Mouse (Mus musculus): ENCODE measurements around the gene Wdr90. TPM values are rescaled to one million over a fixed set of nuclear protein-coding genes. Genes with fewer than 3 reads are reported as not detected.

Wdr90 gene
- total RNA-seq, 1 experiment: 24.7 TPM

DNA sequence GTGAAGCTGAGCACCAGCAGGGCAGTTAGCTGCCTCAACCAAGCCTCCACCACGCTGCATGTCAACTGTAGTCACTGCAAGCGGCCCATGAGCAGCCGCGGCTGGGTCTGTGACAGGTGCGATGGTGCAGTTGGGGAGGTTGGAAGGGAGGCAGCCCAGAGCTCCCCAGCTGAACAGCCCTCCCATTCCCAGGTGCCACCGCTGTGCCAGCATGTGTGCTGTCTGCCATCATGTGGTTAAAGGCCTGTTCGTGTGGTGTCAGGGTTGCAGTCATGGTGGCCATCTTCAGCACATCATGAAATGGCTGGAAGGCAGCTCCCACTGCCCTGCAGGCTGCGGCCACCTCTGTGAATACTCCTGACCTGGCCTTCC lies 33.1 kb downstream of the Wdr90 start:
- in situ Hi-C loops (cut with MboI; ENCODE audit: low sequenced_read_pairs in 2 of 2, unreplicated experiment in 2 of 2): no loop called here
- no peak for DNase-seq (ENCODE audit: low read depth, low spot score)
- peaks cover 2 to 28% of the 10 kb centered on the region in 2 experiments; a peak in 2 of 4 replicates for H3K4me1 ChIP-seq (ENCODE audit: control insufficient read depth in 2 of 2, insufficient read depth in 2 of 2, low read length in 2 of 2, poor library complexity in 1 of 2)
- TF ChIP-seq CHD2 (IDR thresholded peaks at IDR 0.05; ENCODE audit: low read depth, low read length) (no peak), ZNF384 (IDR thresholded peaks at IDR 0.05; ENCODE audit: low read depth, low read length) (no peak), ZC3H11A (IDR thresholded peaks at IDR 0.05; ENCODE audit: borderline replicate concordance, low read depth, low read length) (no peak), MAFK (IDR thresholded peaks at IDR 0.05; ENCODE audit: insufficient read depth, low read depth, low read length) (no peak), HCFC1 (IDR thresholded peaks at IDR 0.05; ENCODE audit: borderline replicate concordance, insufficient read depth, low read length) (no peak)
- H3K9me3 ChIP-seq (ENCODE audit: control insufficient read depth, insufficient read depth, low read depth, low read length): no peaks in the 10 kb centered on the region
- H3K27ac ChIP-seq (ENCODE audit: insufficient read depth, low read depth, low read length, poor library complexity, severe bottlenecking): no peak overlapping the region
- H3K36me3 ChIP-seq (ENCODE audit: control insufficient read depth, insufficient read depth, low read length, poor library complexity, severe bottlenecking): peaks cover 47% of the 10 kb centered on the region
- no peak overlapping the region for H3K9ac ChIP-seq (ENCODE audit: insufficient read depth, low read depth, low read length, poor library complexity, severe bottlenecking)
- H3K4me3 ChIP-seq (ENCODE audit: insufficient read depth in 1 of 2, low read depth in 1 of 2, low read length in 2 of 2, poor library complexity in 1 of 2, severe bottlenecking in 1 of 2): peak overlapping the region in 1 of 2 experiments; percentile 73; a peak in 1 of 4 replicates

DNA sequence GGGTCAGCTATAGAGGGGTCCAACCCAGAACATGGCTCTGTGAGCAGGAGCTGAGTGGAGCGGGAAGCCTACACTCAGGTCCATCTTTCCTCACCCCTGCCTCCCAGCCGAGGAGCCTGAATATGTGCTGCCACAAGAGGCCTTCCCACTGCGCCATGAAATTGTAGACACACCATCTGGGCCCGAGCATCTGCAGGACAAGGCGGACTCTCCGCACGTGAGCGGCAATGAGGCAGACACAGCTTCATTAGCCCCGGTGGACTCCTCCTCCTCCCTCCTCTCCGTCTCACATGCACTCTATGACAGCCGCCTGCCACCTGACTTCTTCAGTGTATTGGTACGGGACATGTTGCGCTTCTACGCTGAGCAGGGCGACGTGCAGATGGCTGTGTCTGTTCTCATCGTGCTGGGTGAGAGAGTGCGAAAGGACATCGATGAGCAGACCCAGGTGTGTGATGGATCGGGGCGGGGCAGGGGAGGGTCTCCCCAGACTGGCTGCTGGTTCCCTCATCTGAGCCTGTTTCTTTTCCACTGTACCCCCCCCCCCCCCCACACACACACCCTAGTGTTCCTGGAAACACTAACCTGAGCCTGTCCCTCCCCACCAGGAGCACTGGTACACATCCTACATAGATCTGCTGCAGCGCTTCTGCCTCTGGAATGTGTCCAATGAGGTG lies 33.6 kb downstream of the Wdr90 start:
- no peak for TF ChIP-seq ZC3H11A (IDR thresholded peaks at IDR 0.05; ENCODE audit: borderline replicate concordance, low read depth, low read length)
- no peak for TF ChIP-seq CHD2 (IDR thresholded peaks at IDR 0.05; ENCODE audit: low read depth, low read length)
- TF ChIP-seq ZNF384 (IDR thresholded peaks at IDR 0.05; ENCODE audit: low read depth, low read length): no peak
- TF ChIP-seq MAFK (IDR thresholded peaks at IDR 0.05; ENCODE audit: insufficient read depth, low read depth, low read length): no peak
- TF ChIP-seq HCFC1 (IDR thresholded peaks at IDR 0.05; ENCODE audit: borderline replicate concordance, insufficient read depth, low read length): no peak
- DNase-seq (ENCODE audit: low read depth, low spot score): no peak
- Histone ChIP-seq H3K4me3 (ENCODE audit: insufficient read depth in 1 of 2, low read depth in 1 of 2, low read length in 2 of 2, poor library complexity in 1 of 2, severe bottlenecking in 1 of 2) (no peak overlapping the region), H3K36me3 (ENCODE audit: control insufficient read depth, insufficient read depth, low read length, poor library complexity, severe bottlenecking) (peaks cover 47% of the 10 kb centered on the region), H3K27ac (ENCODE audit: insufficient read depth, low read depth, low read length, poor library complexity, severe bottlenecking) (no peak overlapping the region), H3K4me1 (ENCODE audit: control insufficient read depth in 2 of 2, insufficient read depth in 2 of 2, low read length in 2 of 2, poor library complexity in 1 of 2) (peaks cover 2 to 28% of the 10 kb centered on the region in 2 experiments; a peak in 2 of 4 replicates), H3K9me3 (ENCODE audit: control insufficient read depth, insufficient read depth, low read depth, low read length) (no peaks in the 10 kb centered on the region), H3K9ac (ENCODE audit: insufficient read depth, low read depth, low read length, poor library complexity, severe bottlenecking) (no peak overlapping the region)
- in situ Hi-C loops (cut with MboI; ENCODE audit: low sequenced_read_pairs in 2 of 2, unreplicated experiment in 2 of 2): no loop called here

DNA sequence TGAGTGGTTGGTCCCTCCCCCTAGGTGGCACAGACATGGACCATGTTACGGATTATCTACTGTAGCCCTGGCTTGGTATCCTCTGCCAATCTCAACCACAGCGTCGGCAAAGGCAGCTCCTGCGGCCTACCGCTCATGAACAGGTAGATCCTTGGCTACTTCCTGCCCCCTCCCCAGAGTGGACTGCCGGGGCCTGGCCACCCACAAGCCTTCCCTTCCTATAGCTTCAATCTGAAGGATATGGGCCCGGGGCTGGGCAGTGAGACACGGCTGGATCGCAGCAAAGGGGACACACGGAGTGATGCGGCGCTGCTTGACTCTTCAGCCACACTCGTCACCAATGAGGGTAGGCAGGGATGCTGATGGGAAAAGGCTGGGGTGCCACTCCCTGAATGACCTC lies 34.3 kb downstream of the Wdr90 start:
- H3K27ac ChIP-seq (ENCODE audit: insufficient read depth, low read depth, low read length, poor library complexity, severe bottlenecking): no peak overlapping the region
- peaks cover 47% of the 10 kb centered on the region for H3K36me3 ChIP-seq (ENCODE audit: control insufficient read depth, insufficient read depth, low read length, poor library complexity, severe bottlenecking)
- H3K4me3 ChIP-seq (ENCODE audit: insufficient read depth in 1 of 2, low read depth in 1 of 2, low read length in 2 of 2, poor library complexity in 1 of 2, severe bottlenecking in 1 of 2): no peak overlapping the region
- H3K9me3 ChIP-seq (ENCODE audit: control insufficient read depth, insufficient read depth, low read depth, low read length): no peaks in the 10 kb centered on the region
- DNase-seq (ENCODE audit: low read depth, low spot score): no peak
- TF ChIP-seq ZC3H11A (IDR thresholded peaks at IDR 0.05; ENCODE audit: borderline replicate concordance, low read depth, low read length) (no peak), MAFK (IDR thresholded peaks at IDR 0.05; ENCODE audit: insufficient read depth, low read depth, low read length) (no peak), CHD2 (IDR thresholded peaks at IDR 0.05; ENCODE audit: low read depth, low read length) (no peak), HCFC1 (IDR thresholded peaks at IDR 0.05; ENCODE audit: borderline replicate concordance, insufficient read depth, low read length) (no peak), ZNF384 (IDR thresholded peaks at IDR 0.05; ENCODE audit: low read depth, low read length) (no peak)
- H3K4me1 ChIP-seq (ENCODE audit: control insufficient read depth in 2 of 2, insufficient read depth in 2 of 2, low read length in 2 of 2, poor library complexity in 1 of 2): peaks cover 2 to 28% of the 10 kb centered on the region in 2 experiments; a peak in 2 of 4 replicates
- in situ Hi-C loops (cut with MboI; ENCODE audit: low sequenced_read_pairs in 2 of 2, unreplicated experiment in 2 of 2): no loop called here
- H3K9ac ChIP-seq (ENCODE audit: insufficient read depth, low read depth, low read length, poor library complexity, severe bottlenecking): no peak overlapping the region

DNA sequence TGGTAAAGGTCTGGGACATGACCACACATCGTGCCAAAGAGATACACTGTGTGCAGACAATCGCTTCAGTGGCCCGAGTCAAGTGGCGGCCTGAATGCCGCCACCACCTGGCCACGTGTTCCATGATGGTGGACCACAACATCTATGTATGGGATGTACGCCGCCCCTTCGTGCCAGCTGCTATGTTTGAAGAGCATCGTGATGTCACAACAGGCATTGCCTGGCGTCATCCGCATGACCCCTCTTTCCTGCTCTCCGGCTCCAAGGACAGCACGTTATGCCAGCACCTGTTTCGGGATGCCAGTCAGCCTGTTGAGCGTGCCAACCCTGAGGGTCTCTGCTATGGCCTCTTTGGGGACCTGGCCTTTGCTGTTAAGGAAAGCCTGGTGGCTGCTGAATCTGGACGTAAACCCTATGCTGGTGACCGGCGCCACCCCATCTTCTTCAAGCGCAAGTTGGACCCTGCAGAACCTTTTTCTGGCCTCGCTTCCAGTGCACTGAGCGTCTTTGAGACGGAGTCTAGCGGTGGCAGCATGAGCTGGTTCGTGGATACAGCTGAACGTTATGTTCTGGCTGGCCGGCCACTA lies 35.2 kb downstream of the Wdr90 start:
- no peak overlapping the region for H3K4me3 ChIP-seq (ENCODE audit: insufficient read depth in 1 of 2, low read depth in 1 of 2, low read length in 2 of 2, poor library complexity in 1 of 2, severe bottlenecking in 1 of 2)
- H3K27ac ChIP-seq (ENCODE audit: insufficient read depth, low read depth, low read length, poor library complexity, severe bottlenecking): no peak overlapping the region
- in situ Hi-C loops (cut with MboI; ENCODE audit: low sequenced_read_pairs in 2 of 2, unreplicated experiment in 2 of 2): no loop called here
- H3K9ac ChIP-seq (ENCODE audit: insufficient read depth, low read depth, low read length, poor library complexity, severe bottlenecking): no peak overlapping the region
- no peaks in the 10 kb centered on the region for H3K9me3 ChIP-seq (ENCODE audit: control insufficient read depth, insufficient read depth, low read depth, low read length)
- no peak for DNase-seq (ENCODE audit: low read depth, low spot score)
- H3K4me1 ChIP-seq (ENCODE audit: control insufficient read depth in 2 of 2, insufficient read depth in 2 of 2, low read length in 2 of 2, poor library complexity in 1 of 2): peaks cover 0 to 21% of the 10 kb centered on the region in 2 experiments; a peak in 2 of 4 replicates
- peaks cover 37% of the 10 kb centered on the region for H3K36me3 ChIP-seq (ENCODE audit: control insufficient read depth, insufficient read depth, low read length, poor library complexity, severe bottlenecking)
- TF ChIP-seq ZC3H11A (IDR thresholded peaks at IDR 0.05; ENCODE audit: borderline replicate concordance, low read depth, low read length) (no peak), HCFC1 (IDR thresholded peaks at IDR 0.05; ENCODE audit: borderline replicate concordance, insufficient read depth, low read length) (no peak), CHD2 (IDR thresholded peaks at IDR 0.05; ENCODE audit: low read depth, low read length) (no peak), ZNF384 (IDR thresholded peaks at IDR 0.05; ENCODE audit: low read depth, low read length) (no peak), MAFK (IDR thresholded peaks at IDR 0.05; ENCODE audit: insufficient read depth, low read depth, low read length) (no peak)
